Mouse (Mus musculus) stomach, postnatal 0 days (tissue): ENCODE measurements at regions not wholly inside any gene's neighbourhood (a gene's known extent, or its start where the extent isn't known, plus 50 kb on each side); places are given as distances from the start of the nearest gene placed in this dataset.
A peak's percentile ranks its signal among the peaks of the same experiment; 100 is the strongest.

ENCODE experiments used
- ATAC-seq: fragments of 200-750 bp; cut with Nextera tagmentation; 2 replicates; pipeline ENCODE4 v1.8.0; 2017; ENCODE audit not compliant: low FRiP score, low TSS enrichment
- DNase-seq: peaks from one replicate; pipeline ENCODE4 v3.0.0-alpha.2; 2016; ENCODE audit warnings: low spot score
- H3K27ac ChIP-seq: fragments of 300-500 bp; sonication (generic); replicated peaks from 2 replicates; pipeline ENCODE4 v1.5.1; 2014; ENCODE audit warnings: mild to moderate bottlenecking, control low read depth
- H3K27me3 ChIP-seq: fragments of 300-500 bp; sonication (generic); 2 replicates; pipeline ENCODE4 v1.6.1; 2014; ENCODE audit warnings: low read length; ENCODE audit not compliant: control insufficient read depth, insufficient read depth
- H3K36me3 ChIP-seq: fragments of 300-500 bp; sonication (generic); 2 replicates; pipeline ENCODE4 v1.6.1; 2014; ENCODE audit warnings: low read length, mixed read lengths; ENCODE audit not compliant: control insufficient read depth, insufficient read depth
- H3K4me1 ChIP-seq: fragments of 300-500 bp; sonication (generic); replicated peaks from 2 replicates; pipeline ENCODE4 v1.6.1; 2014; ENCODE audit warnings: antibody characterized with exemption; ENCODE audit not compliant: control insufficient read depth, insufficient read depth
- H3K4me2 ChIP-seq: fragments of 300-500 bp; sonication (generic); replicated peaks from 2 replicates; pipeline ENCODE4 v1.6.1; 2014; ENCODE audit warnings: low read depth, mild to moderate bottlenecking, control low read depth, moderate library complexity
- H3K4me3 ChIP-seq: fragments of 300-500 bp; sonication (generic); 2 replicates; pipeline ENCODE4 v1.5.1; 2014; ENCODE audit warnings: low read depth, low read length, control low read depth
- H3K9ac ChIP-seq: fragments of 300-500 bp; sonication (generic); 2 replicates; pipeline ENCODE4 v1.6.1; 2014; ENCODE audit warnings: mild to moderate bottlenecking, low read length, control low read depth, mixed read lengths
- H3K9me3 ChIP-seq: fragments of 300-500 bp; sonication (generic); 2 replicates; pipeline ENCODE4 v1.6.1; 2016; ENCODE audit warnings: low read length; ENCODE audit not compliant: control insufficient read depth
- CTCF ChIP-seq: IDR thresholded peaks from 2 replicates; pipeline ENCODE4 v1.5.1; 2016; ENCODE audit warnings: antibody characterized with exemption, low read depth, mild to moderate bottlenecking, moderate library complexity
- EP300 ChIP-seq: optimal IDR thresholded peaks from 2 replicates; pipeline ENCODE3; 2016; ENCODE audit warnings: antibody characterized with exemption
- WGBS: fragments of 180-500 bp; shearing (Covaris S2); extraction: QIAGEN DNeasy Blood & Tissue Kit; methylation state at CpG from one replicate; pipeline ENCODE4 v1.1.7; 2014; 5-methylcytosine and 5-hydroxymethylcytosine counted together

GRCm38 (mm10) chr11:22692281-22692857 lies 168.4 kb downstream of the B3gnt2 start:
- Histone ChIP-seq H3K4me2 (no peak overlapping the region), H3K9ac (no peak overlapping the region), H3K4me1 (0 out of 2 replicates have a peak, but pooled peaks cover 2% of the 10 kb centered on the region), H3K36me3 (no peaks in the 10 kb centered on the region), H3K27me3 (no peaks in the 10 kb centered on the region), H3K27ac (no peak overlapping the region), H3K9me3 (no peaks in the 10 kb centered on the region), H3K4me3 (no peak overlapping the region)
- WGBS: 53% methylated on average over 5 of the region's 5 CpGs
- ATAC-seq: no peak
- DNase-seq: no peak
- TF ChIP-seq EP300: no peak
- no peak for TF ChIP-seq CTCF

DNA sequence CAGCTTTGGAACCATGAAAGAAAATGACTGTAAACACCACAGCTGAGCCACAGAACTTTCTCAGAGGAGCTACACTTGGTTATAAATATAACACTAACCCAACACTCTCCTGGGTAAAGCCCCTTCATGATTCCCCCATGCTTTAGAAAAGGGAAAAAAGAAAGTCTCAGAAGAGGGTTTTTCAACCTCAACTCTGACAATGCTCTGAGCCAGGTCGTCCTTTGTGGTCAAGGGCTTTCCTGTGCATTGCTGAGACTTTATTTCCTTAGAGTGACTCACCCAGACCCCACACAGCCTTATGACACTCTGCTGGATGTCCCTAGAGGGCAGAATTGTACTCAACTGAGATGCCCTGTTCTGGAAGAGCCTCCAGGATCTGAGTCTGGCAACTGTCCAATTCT lies 167.8 kb downstream of the B3gnt2 start:
- ATAC-seq (no peak; the same call in 1 of the 2 replicates), DNase-seq (no peak)
- WGBS: 17% methylated on average over 1 of the region's 1 CpGs
- no peaks in the 10 kb centered on the region for H3K9me3 ChIP-seq
- H3K9ac ChIP-seq: no peak overlapping the region
- H3K4me1 ChIP-seq: 0 out of 2 replicates have a peak, but pooled peaks cover 2% of the 10 kb centered on the region
- H3K36me3 ChIP-seq: no peaks in the 10 kb centered on the region
- no peak overlapping the region for H3K4me3 ChIP-seq
- TF ChIP-seq CTCF: peak; percentile 40; the same call in 1 of the 2 replicates
- no peak for TF ChIP-seq EP300
- no peak overlapping the region for H3K4me2 ChIP-seq
- no peak overlapping the region for H3K27ac ChIP-seq
- no peaks in the 10 kb centered on the region for H3K27me3 ChIP-seq

- Histone ChIP-seq H3K36me3 (no peaks in the 10 kb centered on the region), H3K27ac (no peak overlapping the region), H3K4me3 (no peak overlapping the region), H3K4me1 (0 out of 2 replicates have a peak, but pooled peaks cover 2% of the 10 kb centered on the region), H3K9ac (no peak overlapping the region), H3K9me3 (no peaks in the 10 kb centered on the region), H3K27me3 (no peaks in the 10 kb centered on the region), H3K4me2 (no peak overlapping the region)
- 89% methylated on average over 2 of the region's 2 CpGs for WGBS
- TF ChIP-seq CTCF (no peak), EP300 (no peak)
- ATAC-seq (no peak), DNase-seq (no peak)
These were observed 167.4 kb downstream of the B3gnt2 start for GRCm38 (mm10) chr11:22693376-22693775.

- WGBS: 80% methylated on average over 2 of the region's 2 CpGs
- Histone ChIP-seq H3K9ac (no peak overlapping the region), H3K27ac (no peak overlapping the region), H3K4me1 (0 out of 2 replicates have a peak, but pooled peaks cover 2% of the 10 kb centered on the region), H3K9me3 (no peaks in the 10 kb centered on the region), H3K36me3 (no peaks in the 10 kb centered on the region), H3K4me2 (no peak overlapping the region), H3K4me3 (no peak overlapping the region), H3K27me3 (no peaks in the 10 kb centered on the region)
- DNase-seq: no peak
- ATAC-seq: no peak
- no peak for TF ChIP-seq EP300
- peak; percentile 42 for TF ChIP-seq CTCF
These were observed 166.8 kb downstream of the B3gnt2 start for GRCm38 (mm10) chr11:22693984-22694383.

DNA sequence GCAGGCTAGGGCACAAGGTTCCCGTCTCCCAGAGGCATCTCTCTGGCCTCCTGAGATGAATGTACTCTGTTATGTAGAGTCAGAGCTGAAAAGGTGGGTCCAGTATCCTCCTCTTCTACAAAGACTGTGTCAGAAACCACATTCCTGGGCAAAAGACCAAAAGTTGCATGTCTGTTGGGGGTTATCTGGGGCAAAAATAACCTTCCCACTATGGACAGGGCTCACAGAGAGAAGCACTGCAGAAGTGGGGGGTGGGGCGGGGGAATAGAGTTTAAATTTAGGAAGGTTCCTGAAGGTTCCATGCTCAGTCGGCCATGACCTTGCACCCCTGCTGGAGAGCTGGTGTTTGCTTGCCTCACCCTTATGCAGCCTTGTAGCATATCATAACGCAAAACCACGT lies 165.9 kb downstream of the B3gnt2 start:
- Histone ChIP-seq H3K4me1 (0 out of 2 replicates have a peak, but pooled peaks cover 2% of the 10 kb centered on the region), H3K27ac (no peak overlapping the region), H3K9me3 (no peaks in the 10 kb centered on the region), H3K4me2 (no peak overlapping the region), H3K27me3 (no peaks in the 10 kb centered on the region), H3K36me3 (no peaks in the 10 kb centered on the region), H3K9ac (no peak overlapping the region), H3K4me3 (no peak overlapping the region)
- 60% methylated on average over 5 of the region's 5 CpGs for WGBS
- ATAC-seq: no peak
- no peak for TF ChIP-seq CTCF
- no peak for TF ChIP-seq EP300
- no peak for DNase-seq

GRCm38 (mm10) chr11:22695237-22695636 lies 165.5 kb downstream of the B3gnt2 start:
- no peak for TF ChIP-seq CTCF
- Histone ChIP-seq H3K36me3 (no peaks in the 10 kb centered on the region), H3K27me3 (no peaks in the 10 kb centered on the region), H3K9ac (no peak overlapping the region), H3K4me3 (no peak overlapping the region), H3K4me1 (0 out of 2 replicates have a peak, but pooled peaks cover 2% of the 10 kb centered on the region), H3K4me2 (no peak overlapping the region), H3K9me3 (no peaks in the 10 kb centered on the region), H3K27ac (no peak overlapping the region)
- 97% methylated on average over 1 of the region's 1 CpGs for WGBS
- DNase-seq (no peak), ATAC-seq (no peak)
